8 mouse cellular contexts compared by ENCODE assay signal in genomic region chr15:36695199-36696129, GRCm38 (mm10).
DNase-seq lines count a peak whose midpoint lies in the region; ATAC-seq lines count a peak whose summit lies in the region.

No protein-coding gene starts in this region.

- no peaks in the 10 kb centered on the region for H3K27me3 ChIP-seq in heart, embryonic 12.5 days (replicated peaks)
- peaks cover 20% of the 10 kb centered on the region for H3K27me3 ChIP-seq in liver, embryonic 15.5 days
- H3K27me3 ChIP-seq in neural tube, embryonic 15.5 days (replicated peaks): no peaks in the 10 kb centered on the region

- no peaks in the 10 kb centered on the region for H3K4me1 ChIP-seq in heart, embryonic 12.5 days (replicated peaks)
- peaks cover 11% of the 10 kb centered on the region for H3K4me1 ChIP-seq in liver, embryonic 15.5 days (replicated peaks)
- peaks cover 12% of the 10 kb centered on the region for H3K4me1 ChIP-seq in neural tube, embryonic 15.5 days

- peak overlapping the region; percentile 40 for H3K4me3 ChIP-seq in heart, embryonic 12.5 days
- peak overlapping the region; percentile 48 for H3K4me3 ChIP-seq in liver, embryonic 15.5 days (replicated peaks)
- H3K4me3 ChIP-seq in neural tube, embryonic 15.5 days (replicated peaks): peak overlapping the region; percentile 40

- ATAC-seq in common myeloid progenitor, adult 5-6 weeks (replicated peaks; ENCODE audit: low read depth, poor library complexity, severe bottlenecking): peak; percentile 87
- ATAC-seq in heart, embryonic 12.5 days (ENCODE audit: insufficient number of reproducible peaks, low FRiP score): peak; percentile 89
- ATAC-seq in liver, embryonic 15.5 days (ENCODE audit: insufficient read depth): peak; percentile 74
- peak; percentile 95 for ATAC-seq in neural tube, embryonic 15.5 days (ENCODE audit: low FRiP score)

- no peak overlapping the region for H3K27ac ChIP-seq in heart, embryonic 12.5 days (ENCODE audit: poor library complexity, severe bottlenecking)
- H3K27ac ChIP-seq in liver, embryonic 15.5 days (replicated peaks): no peak overlapping the region; the same call in 1 of the 2 replicates
- H3K27ac ChIP-seq in neural tube, embryonic 15.5 days (replicated peaks): 0 out of 2 replicates have a peak overlapping the region, but pooled peaks have one; percentile 19

- DNase-seq in layer of hippocampus, adult 11-12 months (ENCODE audit: low spot score): peak; percentile 53
- no peak for DNase-seq in layer of hippocampus, adult 9-10 months (ENCODE audit: low spot score)
- DNase-seq in kidney, postnatal 14 days: peak; percentile 67
- DNase-seq in T-cell, adult 2 months (ENCODE audit: low spot score): no peak

- H3K4me2 ChIP-seq in heart, embryonic 12.5 days: peak overlapping the region; percentile 64
- H3K4me2 ChIP-seq in liver, embryonic 15.5 days: peak overlapping the region; percentile 53
- H3K4me2 ChIP-seq in neural tube, embryonic 15.5 days: peak overlapping the region; percentile 59

- H3K36me3 ChIP-seq in heart, embryonic 12.5 days: no peaks in the 10 kb centered on the region
- no peaks in the 10 kb centered on the region for H3K36me3 ChIP-seq in liver, embryonic 15.5 days (replicated peaks)
- no peaks in the 10 kb centered on the region for H3K36me3 ChIP-seq in neural tube, embryonic 15.5 days

- H3K9me3 ChIP-seq in heart, embryonic 12.5 days (replicated peaks): no peaks in the 10 kb centered on the region
- no peaks in the 10 kb centered on the region for H3K9me3 ChIP-seq in liver, embryonic 15.5 days (replicated peaks)
- H3K9me3 ChIP-seq in neural tube, embryonic 15.5 days (replicated peaks): no peaks in the 10 kb centered on the region

- 24% methylated on average over 14 of the region's 14 CpGs for WGBS in heart, embryonic 12.5 days
- WGBS in liver, embryonic 15.5 days (ENCODE audit: insufficient replicate concordance): 33% methylated on average over 14 of the region's 14 CpGs
- 19% methylated on average over 14 of the region's 14 CpGs for WGBS in neural tube, embryonic 15.5 days

- peak overlapping the region; percentile 53; the same call in 1 of the 2 replicates for H3K9ac ChIP-seq in heart, embryonic 12.5 days
- H3K9ac ChIP-seq in liver, embryonic 15.5 days: peak overlapping the region; percentile 43; the same call in 1 of the 2 replicates
- peak overlapping the region; percentile 5; the same call in 1 of the 2 replicates for H3K9ac ChIP-seq in neural tube, embryonic 15.5 days (replicated peaks)

Comparison
In these comparisons a context has a peak if more than half of its experiments do, and no peak if none do; other contexts are left out.
1. DNase-seq: peak in layer of hippocampus, adult 11-12 months (single experiment) and kidney, postnatal 14 days (single experiment); none in layer of hippocampus, adult 9-10 months (single experiment) and T-cell, adult 2 months (single experiment).
2. Peak in every context shown above with its lines, with median percentiles within 50 percentile points of each other: ATAC-seq, H3K4me2 ChIP-seq, H3K4me3 ChIP-seq and H3K9ac ChIP-seq.